Mouse (Mus musculus): ENCODE results near the gene Tacc2. TPM values are rescaled to one million over a fixed set of nuclear protein-coding genes. Genes with fewer than 3 reads are reported as not detected.

Tacc2 gene
- polyA plus RNA-seq, 1 experiment: 66.7 TPM

DNA sequence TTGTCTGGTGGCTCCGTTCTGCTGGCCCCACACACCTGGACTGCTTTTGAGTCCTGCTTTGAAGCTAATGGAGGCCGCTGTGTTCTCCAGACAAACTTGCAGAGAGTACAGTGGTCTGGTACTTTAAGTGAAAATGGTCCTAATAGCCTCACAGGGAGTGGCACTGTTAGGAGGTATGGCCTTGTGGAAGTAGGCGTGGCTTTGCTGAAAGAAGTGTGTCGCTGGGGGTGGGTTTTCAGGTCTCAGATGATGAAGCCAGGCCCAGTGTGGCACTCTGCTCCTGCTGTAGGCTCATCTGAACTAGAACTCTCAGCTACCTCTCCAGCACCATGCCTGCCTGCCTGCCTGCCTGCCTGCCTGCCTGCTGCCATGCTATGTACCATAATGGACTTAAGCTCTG is 190.9 kb downstream of the Tacc2 start:
- Histone ChIP-seq H3K4me3 (replicated peaks; ENCODE audit: insufficient read depth, low read depth, low read length) (no peak overlapping the region), H3K27me3 (ENCODE audit: control insufficient read depth, insufficient read depth, low read length) (no peaks in the 10 kb centered on the region), H3K27ac (ENCODE audit: insufficient read depth, low read length) (no peak overlapping the region), H3K4me1 (ENCODE audit: control insufficient read depth, insufficient read depth, low read length) (no peaks in the 10 kb centered on the region)
- DNase-seq: no peak
- WGBS: 79% methylated on average over 4 of the region's 4 CpGs
- TF ChIP-seq CTCF (IDR thresholded peaks at IDR 0.05; ENCODE audit: borderline replicate concordance, insufficient read depth, low read depth, low read length) (no peak), POLR2A (IDR thresholded peaks at IDR 0.05; ENCODE audit: borderline replicate concordance, insufficient read depth, low read length) (no peak)

GRCm38 (mm10) chr7:130770707-130771106 is 193.5 kb downstream of the Tacc2 start:
- Histone ChIP-seq H3K4me1 (ENCODE audit: control insufficient read depth, insufficient read depth, low read length) (no peaks in the 10 kb centered on the region), H3K27ac (ENCODE audit: insufficient read depth, low read length) (no peak overlapping the region), H3K27me3 (ENCODE audit: control insufficient read depth, insufficient read depth, low read length) (no peaks in the 10 kb centered on the region), H3K4me3 (replicated peaks; ENCODE audit: insufficient read depth, low read depth, low read length) (no peak overlapping the region)
- WGBS: 13% methylated on average over 3 of the region's 3 CpGs
- DNase-seq: peak; percentile 77 to 87
- TF ChIP-seq POLR2A (IDR thresholded peaks at IDR 0.05; ENCODE audit: borderline replicate concordance, insufficient read depth, low read length) (no peak), CTCF (IDR thresholded peaks at IDR 0.05; ENCODE audit: borderline replicate concordance, insufficient read depth, low read depth, low read length) (peak; percentile 90)

DNA sequence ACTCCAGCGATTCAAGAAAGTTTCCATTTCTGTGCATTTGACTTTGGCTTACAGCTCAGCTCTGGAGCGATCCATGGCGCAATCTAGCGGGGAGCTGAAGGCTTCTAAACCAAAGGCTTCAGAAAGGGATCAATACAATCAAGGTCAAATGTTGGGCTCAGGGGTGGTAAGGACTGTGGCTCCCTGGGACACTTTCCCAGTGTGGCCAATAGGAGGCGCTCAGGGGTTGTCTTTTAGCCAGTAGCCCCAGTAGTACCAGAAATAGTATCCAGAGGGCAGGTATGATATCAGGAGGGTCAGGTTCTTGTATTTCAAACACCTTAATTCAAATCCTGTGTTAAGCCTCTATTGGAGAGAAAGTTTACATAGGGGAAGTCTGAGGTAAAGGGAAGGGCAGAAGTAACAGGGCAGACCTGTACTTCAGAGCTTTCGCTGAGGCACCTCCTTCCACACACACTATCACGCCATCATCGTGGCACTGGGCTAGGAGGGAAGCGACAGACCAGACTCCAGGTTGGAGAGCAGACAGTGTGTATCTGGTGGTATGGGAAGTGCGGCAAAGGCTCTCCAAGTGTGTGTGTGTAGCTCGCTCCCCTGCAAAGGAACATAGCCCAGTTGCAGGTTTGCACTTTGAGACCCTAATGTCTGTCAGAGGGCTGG is 196.1 kb downstream of the Tacc2 start:
- Histone ChIP-seq H3K4me1 (ENCODE audit: control insufficient read depth, insufficient read depth, low read length) (no peaks in the 10 kb centered on the region), H3K27ac (ENCODE audit: insufficient read depth, low read length) (no peak overlapping the region), H3K27me3 (ENCODE audit: control insufficient read depth, insufficient read depth, low read length) (no peaks in the 10 kb centered on the region), H3K4me3 (replicated peaks; ENCODE audit: insufficient read depth, low read depth, low read length) (no peak overlapping the region)
- DNase-seq: no peak
- TF ChIP-seq POLR2A (IDR thresholded peaks at IDR 0.05; ENCODE audit: borderline replicate concordance, insufficient read depth, low read length): no peak
- TF ChIP-seq CTCF (IDR thresholded peaks at IDR 0.05; ENCODE audit: borderline replicate concordance, insufficient read depth, low read depth, low read length): peak; percentile 52; the same call in 1 of the 2 replicates
- 79% methylated on average over 11 of the region's 11 CpGs for WGBS

DNA sequence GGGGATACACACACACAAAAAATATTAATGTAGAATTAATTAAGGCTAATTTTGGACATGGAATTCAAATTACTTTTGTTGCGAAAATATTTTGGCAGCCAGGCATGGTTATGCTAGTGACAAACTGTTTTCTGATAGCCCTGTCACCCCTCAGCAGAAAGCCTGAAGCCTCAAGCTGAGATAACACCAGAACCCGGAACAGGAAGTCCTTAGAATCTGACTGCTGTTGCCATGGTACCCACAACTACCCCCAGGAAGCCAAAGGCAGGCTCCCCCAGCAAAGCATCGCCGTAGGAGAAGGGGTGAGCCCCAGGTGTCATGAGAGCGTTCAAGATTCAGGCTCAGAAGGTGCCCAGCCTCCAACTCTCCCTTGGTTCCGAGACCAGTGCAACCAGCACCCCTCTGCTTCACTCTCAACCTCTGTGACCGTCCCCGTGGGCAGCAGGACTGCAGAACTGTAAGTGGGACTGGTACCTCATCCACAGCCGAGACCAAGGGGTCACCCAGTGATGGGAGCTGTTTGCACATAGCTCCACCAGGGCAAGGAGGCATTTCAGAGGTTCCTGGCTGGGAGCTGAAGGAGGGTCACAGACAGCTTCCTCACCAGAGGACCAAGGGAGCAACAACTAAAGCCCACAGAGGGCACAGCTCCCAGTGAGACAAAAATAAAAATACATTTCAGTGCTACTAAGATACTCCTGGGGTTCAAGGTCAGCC is 196.8 kb downstream of the Tacc2 start, which contains the start of gene Btbd16:
TSS of gene Btbd16 (plus strand) at position 156 of the 717 bp plus-strand sequence.
- no peaks in the 10 kb centered on the region for H3K27me3 ChIP-seq (ENCODE audit: control insufficient read depth, insufficient read depth, low read length)
- no peak within 1 kb of the TSS for H3K27ac ChIP-seq (ENCODE audit: insufficient read depth, low read length)
- WGBS: 53% methylated on average over 9 of the region's 9 CpGs
- TF ChIP-seq POLR2A (IDR thresholded peaks at IDR 0.05; ENCODE audit: borderline replicate concordance, insufficient read depth, low read length) (no peak), CTCF (IDR thresholded peaks at IDR 0.05; ENCODE audit: borderline replicate concordance, insufficient read depth, low read depth, low read length) (no peak)
- no peak within 1 kb of the TSS for H3K4me3 ChIP-seq (replicated peaks; ENCODE audit: insufficient read depth, low read depth, low read length)
- no peaks in the 10 kb centered on the region for H3K4me1 ChIP-seq (ENCODE audit: control insufficient read depth, insufficient read depth, low read length)
- no peak for DNase-seq

GRCm38 (mm10) chr7:130780866-130781419 is 203.7 kb downstream of the Tacc2 start:
- H3K4me1 ChIP-seq (ENCODE audit: control insufficient read depth, insufficient read depth, low read length): peaks cover 1% of the 10 kb centered on the region
- no peak overlapping the region for H3K4me3 ChIP-seq (replicated peaks; ENCODE audit: insufficient read depth, low read depth, low read length)
- no peak overlapping the region for H3K27ac ChIP-seq (ENCODE audit: insufficient read depth, low read length)
- TF ChIP-seq CTCF (IDR thresholded peaks at IDR 0.05; ENCODE audit: borderline replicate concordance, insufficient read depth, low read depth, low read length): no peak
- no peak for TF ChIP-seq POLR2A (IDR thresholded peaks at IDR 0.05; ENCODE audit: borderline replicate concordance, insufficient read depth, low read length)
- 81% methylated on average over 5 of the region's 5 CpGs for whole genome bisulfite sequencing
- DNase-seq: no peak
- H3K27me3 ChIP-seq (ENCODE audit: control insufficient read depth, insufficient read depth, low read length): no peaks in the 10 kb centered on the region

DNA sequence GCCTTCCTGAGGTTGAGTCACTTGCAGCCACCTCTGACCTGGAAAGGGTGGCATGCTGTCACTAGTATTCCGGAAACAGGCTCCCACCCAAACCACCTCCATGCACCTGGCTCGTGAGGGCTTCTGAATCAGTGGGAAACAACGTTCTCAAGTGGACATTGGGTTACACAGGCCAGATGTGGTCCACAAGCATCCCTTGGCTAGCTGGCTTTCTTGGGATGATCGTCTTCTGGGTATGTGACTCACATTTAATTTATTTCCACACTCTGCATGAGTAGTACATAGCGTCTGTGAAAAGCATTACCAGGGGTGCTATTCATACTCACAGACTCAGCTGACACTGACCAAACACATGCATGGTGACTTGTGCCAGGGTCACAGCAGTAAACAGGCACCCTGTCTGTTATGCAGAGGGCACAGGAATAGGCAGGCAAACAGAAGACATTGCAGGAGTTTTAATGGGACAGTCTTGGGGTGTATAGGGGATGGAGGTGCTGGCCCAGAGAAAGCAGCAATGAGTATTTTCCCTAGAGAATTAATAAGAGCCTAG is 205.3 kb downstream of the Tacc2 start:
- TF ChIP-seq POLR2A (IDR thresholded peaks at IDR 0.05; ENCODE audit: borderline replicate concordance, insufficient read depth, low read length) (no peak), CTCF (IDR thresholded peaks at IDR 0.05; ENCODE audit: borderline replicate concordance, insufficient read depth, low read depth, low read length) (no peak)
- Histone ChIP-seq H3K27ac (ENCODE audit: insufficient read depth, low read length) (no peak overlapping the region), H3K4me1 (ENCODE audit: control insufficient read depth, insufficient read depth, low read length) (peaks cover 11% of the 10 kb centered on the region), H3K4me3 (replicated peaks; ENCODE audit: insufficient read depth, low read depth, low read length) (no peak overlapping the region), H3K27me3 (ENCODE audit: control insufficient read depth, insufficient read depth, low read length) (no peaks in the 10 kb centered on the region)
- DNase-seq: no peak
- 82% methylated on average over 5 of the region's 5 CpGs for WGBS

- no peak for DNase-seq
- TF ChIP-seq POLR2A (IDR thresholded peaks at IDR 0.05; ENCODE audit: borderline replicate concordance, insufficient read depth, low read length) (no peak), CTCF (IDR thresholded peaks at IDR 0.05; ENCODE audit: borderline replicate concordance, insufficient read depth, low read depth, low read length) (no peak)
- H3K27ac ChIP-seq (ENCODE audit: insufficient read depth, low read length): no peak overlapping the region
- peaks cover 11% of the 10 kb centered on the region for H3K4me1 ChIP-seq (ENCODE audit: control insufficient read depth, insufficient read depth, low read length)
- H3K27me3 ChIP-seq (ENCODE audit: control insufficient read depth, insufficient read depth, low read length): no peaks in the 10 kb centered on the region
- H3K4me3 ChIP-seq (replicated peaks; ENCODE audit: insufficient read depth, low read depth, low read length): no peak overlapping the region
- WGBS: 33% methylated on average over 12 of the region's 12 CpGs
Observed at GRCm38 (mm10) chr7:130785923-130786575, 208.8 kb downstream of the Tacc2 start.
